ENCODE assay signal across 9 mouse cellular contexts in genomic region chr4:134402571-134403262, GRCm38 (mm10). TPM values are rescaled to one million over a fixed set of nuclear protein-coding genes. Genes with fewer than 3 reads are reported as not detected.
DNase-seq lines count a peak whose midpoint lies in the region; ATAC-seq lines count a peak whose summit lies in the region.
"Had no signal": no experiment of that assay in that cellular context is flagged by ENCODE, and none has a peak within 500 bp of the region (broad histone marks: within the 10 kb centered on the region; RNA-seq: fewer than 3 reads in every experiment).

No protein-coding gene starts in this region.

- no peaks in the 10 kb centered on the region for H3K36me3 ChIP-seq in hindbrain, embryonic 10.5 days
- no peaks in the 10 kb centered on the region for H3K36me3 ChIP-seq in hindbrain, embryonic 14.5 days (replicated peaks; ENCODE audit: control insufficient read depth, insufficient read depth)
- H3K36me3 ChIP-seq in lung, embryonic 16.5 days (ENCODE audit: control insufficient read depth, insufficient read depth, low read length) = no peaks in the 10 kb centered on the region

- H3K4me3 ChIP-seq in hindbrain, embryonic 10.5 days = no peak overlapping the region
- no peak overlapping the region for H3K4me3 ChIP-seq in hindbrain, embryonic 14.5 days (replicated peaks; ENCODE audit: low read length)
- H3K4me3 ChIP-seq in lung, embryonic 16.5 days (ENCODE audit: low read length) = no peak overlapping the region
- H3K4me3 ChIP-seq: myocyte had no signal

- 83% methylated on average over 16 of the region's 16 CpGs for WGBS in hindbrain, embryonic 10.5 days
- WGBS in hindbrain, embryonic 14.5 days = 80% methylated on average over 16 of the region's 16 CpGs
- WGBS in lung, embryonic 16.5 days = 44% methylated on average over 16 of the region's 16 CpGs

- no peak overlapping the region for H3K4me2 ChIP-seq in hindbrain, embryonic 14.5 days (replicated peaks)
- H3K4me2 ChIP-seq in lung, embryonic 16.5 days (ENCODE audit: low read depth, low read length) = no peak overlapping the region

- H3K27me3 ChIP-seq in hindbrain, embryonic 10.5 days (ENCODE audit: insufficient read depth, poor library complexity, severe bottlenecking) = peaks cover 10% of the 10 kb centered on the region; the same call in 1 of the 2 replicates
- H3K27me3 ChIP-seq in hindbrain, embryonic 14.5 days (ENCODE audit: control insufficient read depth, insufficient read depth, low read length) = no peaks in the 10 kb centered on the region
- H3K27me3 ChIP-seq in lung, embryonic 16.5 days (ENCODE audit: control insufficient read depth, insufficient read depth, low read depth, low read length) = no peaks in the 10 kb centered on the region

- no peaks in the 10 kb centered on the region for H3K9me3 ChIP-seq in hindbrain, embryonic 10.5 days
- no peaks in the 10 kb centered on the region for H3K9me3 ChIP-seq in hindbrain, embryonic 14.5 days (ENCODE audit: control insufficient read depth, low read length)
- no peaks in the 10 kb centered on the region for H3K9me3 ChIP-seq in lung, embryonic 16.5 days (ENCODE audit: control insufficient read depth, low read length)

- H3K4me1 ChIP-seq in hindbrain, embryonic 10.5 days (replicated peaks) = peaks cover 44% of the 10 kb centered on the region
- H3K4me1 ChIP-seq in hindbrain, embryonic 14.5 days (replicated peaks; ENCODE audit: control insufficient read depth, insufficient read depth, low read length) = peaks cover 26% of the 10 kb centered on the region; the same call in 1 of the 2 replicates
- H3K4me1 ChIP-seq in lung, embryonic 16.5 days (replicated peaks; ENCODE audit: control insufficient read depth, insufficient read depth, low read length) = peaks cover 15% of the 10 kb centered on the region

- no peak for ATAC-seq in hindbrain, embryonic 14.5 days (ENCODE audit: low FRiP score)
- peak; percentile 40; the same call in 1 of the 2 replicates for ATAC-seq in lung, embryonic 16.5 days (ENCODE audit: low read depth)
- ATAC-seq in frontal cortex, adult (ENCODE audit: low TSS enrichment) = no peak

- H3K9ac ChIP-seq in hindbrain, embryonic 14.5 days = no peak overlapping the region
- H3K9ac ChIP-seq in lung, embryonic 16.5 days (ENCODE audit: low read length) = no peak overlapping the region

- DNase-seq in hindbrain, embryonic 10.5 days (ENCODE audit: low spot score) = no peak
- no peak for DNase-seq in hindbrain, embryonic 14.5 days (ENCODE audit: low spot score)
- peak; percentile 63 for DNase-seq in adrenal gland, postnatal 10 days
- DNase-seq in heart, postnatal 4 days = peak; percentile 75
- no peak for DNase-seq in frontal cortex, postnatal 25 days (ENCODE audit: low spot score in 2 of 2)
- no peak for DNase-seq in spleen, postnatal 4 days (ENCODE audit: low spot score in 2 of 2)

- H3K27ac ChIP-seq in hindbrain, embryonic 10.5 days = 0 out of 2 replicates have a peak overlapping the region, but pooled peaks have one; percentile 8
- H3K27ac ChIP-seq in hindbrain, embryonic 14.5 days = no peak overlapping the region
- no peak overlapping the region for H3K27ac ChIP-seq in lung, embryonic 16.5 days (ENCODE audit: low read length)

RNA-seq across cellular contexts. Expression of gene Pafah2, which starts 6.6 kb away (rescaled TPM):
- polyA plus RNA-seq in hindbrain, embryonic 10.5 days (2016; fragmentation: Nextera tagmentation; extraction: Ambion mirVana) = 7.9 and 9.5 TPM in 2 replicates
- 6.8 and 6.9 TPM in 2 replicates for polyA plus RNA-seq in hindbrain, embryonic 14.5 days (2014; fragmentation: Nextera tagmentation; extraction: Ambion mirVana)
- 10 to 100 TPM; 20.8 to 22.1 TPM for total RNA-seq in adrenal gland, postnatal 10 days (2021)
- 1 to 10 TPM; 8.6 to 8.9 TPM for total RNA-seq in heart, postnatal 4 days (2021)
- 14.3 and 14.6 TPM in 2 replicates for polyA plus RNA-seq in lung, embryonic 16.5 days (2015; fragmentation: Nextera tagmentation; extraction: Ambion mirVana)

RNA-seq across cellular contexts. Expression of gene Extl1, which starts 19.1 kb away (rescaled TPM):
- 0.25 and 0.63 TPM in 2 replicates for polyA plus RNA-seq in hindbrain, embryonic 10.5 days (2016; fragmentation: Nextera tagmentation; extraction: Ambion mirVana)
- 0.30 and 0.58 TPM in 2 replicates for polyA plus RNA-seq in hindbrain, embryonic 14.5 days (2014; fragmentation: Nextera tagmentation; extraction: Ambion mirVana)
- 1 to 10 TPM; 1.1 to 3.1 TPM for total RNA-seq in adrenal gland, postnatal 10 days (2021)
- total RNA-seq in heart, postnatal 4 days (2021) = 1 to 10 TPM; 2.7 to 2.9 TPM
- 1.8 and 2.5 TPM in 2 replicates for polyA plus RNA-seq in lung, embryonic 16.5 days (2015; fragmentation: Nextera tagmentation; extraction: Ambion mirVana)

RNA-seq across cellular contexts. Expression of gene Slc30a2, which starts 59.7 kb away (rescaled TPM):
- 0.10 TPM in 1 of 2 replicates, not detected in the other for polyA plus RNA-seq in hindbrain, embryonic 10.5 days (2016; fragmentation: Nextera tagmentation; extraction: Ambion mirVana)
- 0.13 and 0.14 TPM in 2 replicates for polyA plus RNA-seq in hindbrain, embryonic 14.5 days (2014; fragmentation: Nextera tagmentation; extraction: Ambion mirVana)
- 10 to 100 TPM; 13.7 to 17.4 TPM for total RNA-seq in adrenal gland, postnatal 10 days (2021)
- under 1 TPM; 0.29 to 0.61 TPM for total RNA-seq in heart, postnatal 4 days (2021)
- polyA plus RNA-seq in lung, embryonic 16.5 days (2015; fragmentation: Nextera tagmentation; extraction: Ambion mirVana) = 0.29 and 0.43 TPM in 2 replicates

Comparison
In these comparisons a context has a peak if more than half of its experiments do, and no peak if none do; other contexts are left out.
1. DNase-seq: peak in adrenal gland, postnatal 10 days (single experiment) and heart, postnatal 4 days (single experiment); none in hindbrain, embryonic 10.5 days (single experiment), hindbrain, embryonic 14.5 days (single experiment), frontal cortex, postnatal 25 days (0 of 2) and spleen, postnatal 4 days (0 of 2).